Mouse (Mus musculus) spleen, postnatal 10 days (tissue): ENCODE measurements around the gene 1700020N01Rik.

Experiments
- DNase-seq, 2 experiments: peaks; one replicate each; pipeline ENCODE4 v3.0.0; 2021 to 2022; ENCODE audit warnings: low spot score in 2 of 2

Gene 1700020N01Rik

DNA sequence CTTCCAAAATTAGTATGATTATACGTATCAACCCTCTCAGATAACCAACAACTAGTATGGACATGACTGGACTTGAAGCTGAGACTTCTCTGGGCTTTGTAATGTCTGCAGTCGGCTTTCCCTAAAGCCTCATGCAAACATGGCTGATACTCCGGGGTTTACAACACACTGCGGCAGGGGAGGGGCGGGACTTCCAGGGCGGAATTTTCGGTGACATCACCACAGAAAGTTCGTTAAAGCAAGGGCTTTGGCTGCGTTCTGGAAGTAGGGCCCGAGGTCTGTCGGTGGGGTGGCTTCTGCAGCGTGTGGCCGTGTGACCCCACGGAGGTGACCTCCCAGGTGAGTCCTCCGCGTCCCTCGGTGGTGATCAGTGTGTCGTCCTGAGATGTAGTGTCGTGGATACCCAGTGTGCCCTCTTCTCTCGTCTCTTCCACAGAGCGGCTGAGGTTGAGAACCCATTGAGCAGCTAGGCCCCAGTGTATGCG, at the start of gene 1700020N01Rik:
Gene 1700020N01Rik (plus strand): TSS at position 250 of the 485 bp plus-strand sequence.
- no peak for DNase-seq

DNA sequence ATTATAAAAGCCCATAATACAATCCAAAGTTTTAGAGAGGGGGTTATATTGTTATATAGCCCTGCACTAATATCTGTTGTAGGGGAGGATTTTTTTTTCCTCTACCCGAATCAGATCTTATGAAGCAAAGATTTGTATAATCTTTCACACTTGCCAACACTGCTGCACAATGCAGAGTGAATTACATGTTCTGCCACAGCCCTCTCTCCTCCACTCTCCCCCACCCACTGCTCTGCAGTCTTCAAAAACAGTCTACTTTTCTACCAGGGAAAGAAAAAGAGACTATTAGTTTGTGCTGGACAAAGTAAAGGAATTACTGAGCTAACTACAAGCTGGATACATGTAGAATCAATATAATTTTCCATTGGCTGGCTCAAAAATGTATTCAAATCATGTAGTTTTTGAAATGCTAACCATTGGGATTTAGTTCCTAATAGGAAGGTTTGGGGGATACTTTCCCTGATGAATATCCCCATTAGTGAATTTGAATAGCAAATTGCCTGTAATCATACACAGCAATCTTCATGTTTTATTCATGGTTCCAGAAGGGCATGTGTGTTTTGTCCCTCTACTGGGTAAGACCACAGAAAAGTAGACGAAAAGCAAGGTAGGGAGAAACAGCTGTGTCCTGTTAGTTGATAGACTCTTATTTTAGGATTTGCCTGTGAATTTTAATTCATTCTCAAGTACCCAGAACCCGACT, 49.2 kb upstream of the 1700020N01Rik start:
- no peak for DNase-seq

DNA sequence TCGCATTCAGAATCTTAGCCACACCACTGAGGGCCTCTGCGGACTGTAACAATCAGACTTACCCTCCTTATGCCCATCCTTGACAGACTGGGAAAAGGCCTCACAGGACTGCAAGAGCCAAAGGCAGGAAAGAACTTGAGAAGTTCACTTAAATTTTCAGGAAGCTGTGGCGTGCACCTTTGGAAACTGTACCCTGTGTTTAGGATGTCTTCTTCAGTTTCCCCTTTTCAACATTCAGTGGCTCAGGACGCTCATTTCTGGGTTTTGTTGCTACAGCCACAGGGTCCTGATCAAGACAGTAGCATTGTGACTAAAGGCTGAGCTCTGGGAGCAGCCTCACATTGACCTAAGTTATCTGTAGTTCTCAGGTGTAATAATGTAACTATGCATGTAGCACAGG, 48.2 kb upstream of the 1700020N01Rik start:
- DNase-seq = no peak

DNA sequence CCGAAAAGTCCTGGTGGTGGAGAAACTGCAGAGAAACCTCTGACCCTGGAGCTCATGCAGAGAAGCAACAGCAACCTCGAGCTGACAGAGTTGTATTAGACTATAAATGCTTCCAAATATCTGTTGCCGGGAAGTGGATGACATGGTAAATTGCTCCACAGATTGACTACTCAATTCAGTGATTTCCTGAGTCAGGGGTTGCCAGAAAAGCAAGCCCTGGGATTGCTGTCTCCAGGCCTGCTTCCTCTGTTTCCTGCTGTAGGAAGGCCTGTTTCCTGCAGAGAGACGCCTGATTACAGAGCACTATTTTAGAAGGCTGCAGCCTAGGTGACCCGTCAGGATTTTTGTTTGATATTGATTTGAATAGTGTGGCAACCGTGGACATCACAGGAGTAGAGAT, 47.5 kb upstream of the 1700020N01Rik start:
- DNase-seq = no peak

DNA sequence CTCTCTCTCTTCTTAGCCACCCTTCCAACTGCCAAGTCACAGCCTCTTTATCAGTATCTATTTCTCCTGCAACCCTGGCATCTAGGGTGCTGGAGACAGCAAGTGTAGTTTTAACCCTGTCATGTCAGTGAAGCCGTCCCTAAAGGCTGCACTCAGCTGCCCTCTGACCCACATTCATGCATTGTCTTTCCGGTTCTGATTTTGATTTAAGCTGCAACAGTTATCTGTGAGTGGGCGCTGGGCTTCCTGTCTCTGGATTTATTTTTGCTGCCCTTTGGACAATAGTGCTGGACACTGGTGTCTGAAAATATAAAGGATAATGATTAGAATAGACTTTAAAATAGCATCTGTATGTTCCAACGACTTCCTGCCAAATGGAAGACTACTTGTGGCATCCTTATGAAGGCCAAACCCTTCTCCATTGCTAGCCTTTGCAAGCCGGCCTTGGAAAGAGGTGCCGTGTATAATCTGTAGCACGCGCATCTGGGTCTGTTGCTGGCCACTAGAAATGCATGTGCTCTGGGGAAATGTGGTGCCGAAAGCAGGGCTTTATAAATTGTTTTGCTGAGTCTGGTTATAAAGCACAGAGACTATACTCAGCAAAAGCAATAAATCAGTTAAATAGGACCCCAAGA, 44.0 kb upstream of the 1700020N01Rik start:
- no peak for DNase-seq

DNA sequence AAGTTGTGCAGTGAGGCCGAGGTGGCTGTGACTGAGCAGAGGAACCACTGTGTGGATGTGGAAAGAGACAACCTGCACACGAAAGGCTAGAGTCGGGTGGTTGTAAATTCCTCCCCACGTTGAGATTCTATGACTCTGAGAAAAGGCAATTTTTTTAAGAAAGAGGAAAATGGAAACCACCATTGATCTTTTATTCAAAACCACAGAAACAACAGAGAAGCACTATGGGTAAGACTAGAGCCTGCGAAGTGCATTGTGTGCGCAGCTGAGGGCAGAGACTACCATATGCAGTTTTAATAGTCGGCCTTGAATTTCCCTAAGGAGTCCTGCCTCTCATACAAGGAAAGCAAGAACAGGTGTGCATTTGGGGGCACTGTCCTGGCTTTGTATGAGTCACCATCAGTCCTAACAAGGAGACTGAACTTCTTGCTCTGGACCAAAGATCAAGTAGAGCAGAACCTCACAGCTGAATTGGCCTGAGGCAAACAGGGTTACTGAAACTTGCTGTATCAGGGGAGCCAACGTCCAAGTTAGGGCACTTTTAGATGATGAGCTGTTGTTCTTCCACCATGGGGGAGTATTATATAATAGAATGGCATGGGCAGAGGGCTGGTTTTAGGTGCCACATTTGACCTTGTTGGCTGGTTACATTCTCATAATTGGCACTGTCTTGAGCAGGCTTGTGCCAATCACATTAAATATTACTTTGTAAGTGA, 39.8 kb upstream of the 1700020N01Rik start:
- DNase-seq = no peak

DNA sequence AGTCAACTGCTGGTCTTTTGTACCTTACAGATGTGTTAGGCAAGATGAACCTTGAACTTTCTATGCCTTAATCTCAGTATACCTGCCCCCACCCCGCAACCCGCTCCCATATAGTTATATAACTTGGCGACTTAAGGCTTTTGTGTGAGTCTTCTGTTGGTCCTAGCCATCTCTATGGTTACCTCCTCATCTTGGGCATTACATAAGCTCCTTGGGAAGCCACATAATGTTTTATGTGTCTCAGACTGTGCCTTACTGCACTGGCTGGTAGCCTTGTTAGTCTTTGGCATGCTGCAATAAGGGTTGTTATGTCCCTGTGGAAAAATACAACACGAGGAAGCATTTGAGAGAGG, 39.3 kb upstream of the 1700020N01Rik start:
- no peak for DNase-seq

DNA sequence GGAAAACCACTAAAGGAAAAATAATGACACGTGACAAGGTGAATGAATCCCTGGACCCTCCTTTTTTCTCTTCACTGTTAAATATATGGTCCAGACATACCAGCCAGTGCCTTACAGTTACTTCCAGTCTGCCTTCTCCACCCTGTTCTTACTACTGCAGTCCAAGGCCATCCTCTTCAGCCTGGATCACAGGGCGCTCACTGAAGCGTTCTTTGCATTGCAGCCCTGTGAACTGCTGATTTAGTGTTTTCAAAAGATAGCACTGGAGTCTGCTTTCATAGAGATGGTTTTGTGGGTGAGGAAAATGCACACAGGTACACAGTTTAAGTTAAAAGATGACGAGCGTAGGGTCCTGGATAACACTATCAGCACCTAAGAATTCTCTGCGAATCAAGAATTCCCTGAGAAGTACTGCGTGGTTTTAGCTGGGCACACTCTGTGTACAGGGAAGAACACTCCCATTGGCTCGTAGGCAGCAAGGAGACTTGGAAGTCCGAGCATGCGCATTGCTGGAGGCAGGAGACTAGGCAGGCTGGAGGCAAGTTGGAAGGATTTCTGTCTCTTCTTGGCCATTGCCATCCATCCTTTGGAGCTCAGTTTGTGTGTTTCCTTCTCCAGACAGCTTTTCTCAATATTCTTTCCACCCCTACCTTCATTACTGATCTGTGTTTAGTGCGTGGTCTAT, 37.9 kb upstream of the 1700020N01Rik start:
- DNase-seq = no peak

DNA sequence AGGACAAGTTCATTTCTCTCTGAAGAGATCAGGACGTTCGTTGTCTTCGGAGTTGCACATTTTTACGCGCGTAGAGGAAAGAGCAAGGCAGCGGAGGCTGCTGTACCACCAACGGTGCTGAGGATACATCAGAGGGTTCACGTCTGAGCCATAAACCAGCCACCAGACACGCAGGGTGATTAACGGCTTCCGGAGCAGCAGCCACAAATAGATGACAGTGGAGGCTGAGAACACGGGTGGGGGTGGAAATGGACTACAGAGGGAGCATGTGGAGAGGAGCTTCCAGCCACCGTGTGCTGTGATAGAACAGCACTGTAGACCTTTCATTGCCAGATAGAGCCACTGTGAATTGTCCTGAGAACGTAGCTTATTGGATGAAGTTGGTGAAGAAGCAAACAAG, 33.2 kb upstream of the 1700020N01Rik start:
- peak in 1 of 2 experiments; percentile 21 for DNase-seq

DNA sequence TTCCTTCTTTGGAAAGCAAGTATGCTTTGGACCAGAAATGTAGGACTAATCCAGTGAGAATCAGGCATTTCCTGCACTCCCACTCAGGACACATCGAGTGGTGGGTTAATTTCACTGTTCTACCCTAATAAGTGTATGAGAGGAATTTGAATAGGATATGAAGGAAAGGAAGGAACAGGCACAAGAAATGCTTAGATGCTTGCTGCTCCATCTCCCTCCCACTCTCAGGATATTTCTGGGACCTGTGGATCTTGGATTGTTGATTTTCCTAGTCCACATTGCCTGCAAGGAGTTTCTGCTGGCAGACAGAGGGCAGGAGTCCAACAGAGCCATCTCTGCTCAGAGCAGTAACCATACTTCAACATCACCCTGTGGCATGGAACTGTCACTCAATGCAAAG, 31.8 kb upstream of the 1700020N01Rik start:
- DNase-seq = no peak

DNA sequence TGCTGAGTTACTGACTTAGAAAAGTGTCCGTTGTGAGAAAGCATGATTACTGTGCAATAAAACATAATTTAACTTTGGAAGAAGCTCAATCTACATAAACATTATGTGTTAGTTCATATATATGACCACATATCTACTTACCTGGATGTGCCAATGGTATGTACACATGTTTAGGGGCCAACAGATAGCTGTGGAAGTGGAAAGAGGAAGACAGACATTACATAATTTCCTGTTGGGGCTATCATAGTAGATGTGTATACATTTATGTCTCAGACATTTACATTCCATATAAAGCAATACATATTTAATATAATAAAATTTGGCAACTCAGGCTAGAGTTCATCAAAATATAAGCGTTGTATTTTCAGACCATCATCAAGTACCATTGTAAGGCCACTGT, 29.5 kb upstream of the 1700020N01Rik start:
- no peak for DNase-seq

DNA sequence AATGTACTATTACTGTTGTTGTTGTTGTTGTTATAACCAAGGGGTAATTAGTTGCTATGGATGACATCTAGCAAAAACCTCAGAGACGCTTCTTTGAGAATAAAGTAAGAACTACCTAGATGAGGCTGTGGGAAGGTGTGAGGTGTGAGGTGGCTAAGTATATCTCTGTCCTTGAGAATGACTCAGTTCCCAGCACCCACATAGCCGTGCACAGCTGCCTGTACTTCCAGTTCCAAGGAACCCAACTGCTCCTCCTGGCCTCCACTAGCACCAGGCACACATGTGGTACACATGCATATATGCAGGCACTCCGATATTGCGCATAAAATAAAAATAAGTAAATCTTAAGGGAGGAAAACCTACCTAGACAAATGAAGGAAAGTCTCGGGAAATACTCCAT, 28.8 kb upstream of the 1700020N01Rik start:
- DNase-seq = no peak

DNA sequence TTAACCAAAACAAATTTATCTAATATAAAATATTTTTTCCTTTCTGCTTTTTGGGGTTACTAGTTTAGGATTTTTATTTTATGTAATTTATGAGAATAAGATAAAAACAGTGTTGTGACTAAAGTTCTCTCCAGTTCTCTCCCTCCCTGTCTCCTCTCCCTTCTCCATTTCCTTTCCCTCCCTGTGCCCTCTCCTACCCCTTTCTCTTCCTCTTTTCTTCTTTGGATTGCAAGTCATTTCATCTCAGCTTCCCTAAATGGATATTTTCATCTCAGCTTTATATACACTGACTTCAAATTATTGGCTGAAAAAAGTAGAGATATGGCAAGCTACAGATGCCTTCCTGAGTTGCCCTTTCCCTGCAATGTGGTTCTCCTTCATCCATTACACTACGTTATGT, 26.9 kb upstream of the 1700020N01Rik start:
- DNase-seq = no peak

DNA sequence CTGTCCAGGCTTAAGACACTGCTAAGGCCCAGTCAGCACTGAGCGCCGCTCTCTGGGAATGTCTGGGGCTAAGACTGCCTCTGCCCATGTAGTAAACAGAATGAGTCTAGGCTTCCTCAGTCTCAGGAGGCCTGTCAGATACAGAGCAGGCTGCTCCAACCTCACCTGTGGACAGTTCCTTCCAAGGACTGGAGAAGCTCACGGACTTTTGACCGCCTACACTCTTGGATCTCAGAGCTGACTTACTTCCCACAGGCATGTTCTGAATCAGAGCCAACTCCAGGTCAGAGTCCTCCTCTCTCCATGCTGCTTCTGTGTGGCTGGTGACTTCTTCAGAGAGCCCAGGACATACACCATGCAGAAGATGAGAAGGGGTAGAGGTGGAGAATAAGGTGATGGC, 21.3 kb upstream of the 1700020N01Rik start:
- no peak for DNase-seq

DNA sequence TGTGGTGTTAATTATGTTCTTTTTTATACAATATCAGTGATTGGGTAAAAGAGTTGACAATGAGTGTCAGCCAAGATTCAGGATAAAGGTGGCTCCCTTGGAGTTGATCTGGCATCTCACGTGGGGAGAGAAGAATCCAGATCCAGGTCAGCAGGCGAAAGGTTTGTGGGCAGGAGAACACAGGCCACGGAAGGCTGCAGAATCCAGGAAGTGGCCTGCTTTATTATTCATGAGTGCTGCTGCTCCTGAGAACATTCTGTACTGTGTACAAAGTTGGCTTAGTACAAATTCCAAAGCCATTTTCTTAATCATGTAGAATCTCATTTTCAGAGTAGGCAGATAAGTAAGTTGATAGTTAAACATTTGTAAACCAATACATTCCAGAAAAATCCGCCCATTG, 19.2 kb upstream of the 1700020N01Rik start:
- no peak for DNase-seq

DNA sequence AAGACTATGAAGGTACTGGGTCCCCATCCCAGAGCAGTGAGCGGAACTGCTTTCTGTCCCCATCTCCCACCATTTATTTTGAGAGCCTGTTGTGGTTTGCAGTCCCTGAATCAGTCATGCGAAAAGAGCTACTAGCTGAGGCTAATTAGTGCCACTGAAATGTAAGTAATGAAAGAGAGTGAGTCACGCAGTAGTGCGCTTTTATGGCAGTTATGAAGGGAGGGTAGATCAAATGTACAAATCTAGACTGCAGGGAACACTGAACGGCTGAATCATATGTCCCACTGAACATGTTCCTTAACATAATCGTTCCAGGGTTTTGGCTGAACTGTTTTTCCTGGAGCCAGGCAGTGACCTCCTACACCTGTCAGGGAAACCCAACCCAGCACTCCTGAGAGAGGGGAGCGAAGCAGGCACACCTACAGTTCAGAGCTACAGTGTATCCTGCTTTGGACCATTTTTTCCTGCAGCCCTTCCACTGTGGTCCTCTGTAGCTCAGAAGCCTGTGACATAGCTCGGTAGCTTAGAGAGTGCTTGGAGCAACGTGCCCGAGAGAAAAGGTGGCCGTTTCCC, 17.1 kb upstream of the 1700020N01Rik start:
- no peak for DNase-seq

DNA sequence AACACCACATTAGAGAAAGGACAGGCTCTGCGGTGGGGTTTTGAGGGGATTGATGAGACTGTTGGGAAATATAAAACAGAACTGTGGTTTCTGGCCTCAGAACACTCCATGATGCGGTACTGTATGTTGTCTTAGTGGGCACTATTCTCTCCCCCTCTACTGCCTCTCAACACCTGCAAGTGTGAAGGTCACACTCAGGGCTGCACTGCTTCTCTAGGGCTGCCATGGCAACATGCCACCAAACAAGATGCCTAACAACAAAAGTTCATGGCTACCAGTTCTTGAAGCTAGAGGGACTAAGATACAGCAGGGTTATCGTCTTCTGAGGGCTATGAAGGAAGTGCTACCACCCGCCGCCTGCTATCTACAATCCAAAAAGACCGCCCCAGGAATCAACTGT, 15.1 kb upstream of the 1700020N01Rik start:
- no peak for DNase-seq

DNA sequence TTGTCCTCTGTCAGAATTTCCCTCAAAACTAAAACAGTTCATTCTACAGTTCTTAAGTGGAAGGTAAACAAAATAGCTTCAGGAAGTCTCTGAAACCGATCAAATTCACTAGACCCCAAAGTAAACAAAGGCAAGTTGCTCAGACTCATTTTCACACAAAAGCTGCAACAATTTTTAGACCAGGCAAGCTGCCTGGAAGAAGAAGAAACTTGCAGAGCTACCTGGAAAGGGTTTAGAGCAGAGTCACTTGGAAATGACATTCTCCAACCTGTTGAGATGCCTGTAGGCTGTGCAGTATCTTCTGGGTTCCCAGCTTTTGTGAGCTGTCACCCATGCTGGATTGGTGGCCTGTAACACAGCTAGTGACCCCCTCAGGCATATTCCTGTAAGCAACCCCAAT, 11.4 kb upstream of the 1700020N01Rik start:
- DNase-seq = no peak

DNA sequence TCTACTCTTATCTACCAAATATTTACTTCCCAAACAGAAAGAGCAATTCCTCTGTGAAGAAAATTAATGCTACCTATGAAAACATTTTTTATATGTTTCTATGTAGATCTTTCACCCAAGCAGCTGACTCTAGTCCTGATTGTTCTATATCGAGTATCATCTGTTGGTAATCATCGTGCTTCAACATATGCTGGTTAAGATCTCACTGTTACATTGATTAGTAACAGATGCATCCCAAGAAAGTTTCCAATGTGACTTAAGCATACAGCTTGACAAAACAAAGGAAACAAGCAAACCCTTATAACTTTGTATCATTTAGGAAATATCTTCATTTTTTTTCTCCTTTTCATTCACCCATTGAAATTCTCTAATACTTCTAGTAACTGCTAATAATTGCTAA, 5.9 kb upstream of the 1700020N01Rik start:
- no peak for DNase-seq

DNA sequence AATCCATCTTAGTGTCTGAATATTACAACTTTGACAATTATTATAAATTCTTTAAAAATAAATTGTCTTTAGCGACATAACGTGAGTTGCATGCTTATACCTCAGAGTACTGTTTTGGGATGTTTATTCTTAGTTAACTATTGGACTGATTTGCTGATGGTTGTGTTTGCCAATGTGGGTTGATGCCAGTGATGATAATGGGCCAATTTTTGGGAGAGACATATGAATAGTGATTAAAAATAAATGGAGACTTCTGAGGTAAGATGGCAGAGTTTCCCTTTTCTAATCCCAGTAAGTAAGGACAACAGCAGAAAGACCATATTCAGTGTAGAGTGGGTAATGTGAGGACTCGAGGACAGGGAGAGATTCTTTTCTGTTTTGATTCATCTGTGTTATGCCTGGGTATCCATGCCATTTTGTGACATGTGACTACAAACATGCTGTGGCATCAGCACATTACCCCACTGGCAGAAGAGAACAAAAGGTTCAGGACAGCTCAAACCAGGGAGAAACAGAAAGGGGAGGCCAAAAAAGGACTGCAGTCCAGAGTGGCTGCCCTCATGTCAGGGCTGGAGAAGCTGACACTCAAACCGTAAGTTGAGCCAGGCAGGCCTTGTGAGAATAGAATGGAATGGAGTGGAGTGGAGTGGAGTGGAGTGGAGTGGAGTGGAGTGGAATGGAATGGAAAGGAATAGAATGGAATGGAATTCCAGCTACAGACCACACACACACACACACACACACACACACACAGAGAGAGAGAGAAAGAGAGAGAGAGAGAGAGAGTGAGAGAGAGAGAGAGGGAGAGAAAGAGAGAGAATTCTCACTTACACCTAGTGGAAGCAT, 4.7 kb upstream of the 1700020N01Rik start:
- no peak for DNase-seq

DNA sequence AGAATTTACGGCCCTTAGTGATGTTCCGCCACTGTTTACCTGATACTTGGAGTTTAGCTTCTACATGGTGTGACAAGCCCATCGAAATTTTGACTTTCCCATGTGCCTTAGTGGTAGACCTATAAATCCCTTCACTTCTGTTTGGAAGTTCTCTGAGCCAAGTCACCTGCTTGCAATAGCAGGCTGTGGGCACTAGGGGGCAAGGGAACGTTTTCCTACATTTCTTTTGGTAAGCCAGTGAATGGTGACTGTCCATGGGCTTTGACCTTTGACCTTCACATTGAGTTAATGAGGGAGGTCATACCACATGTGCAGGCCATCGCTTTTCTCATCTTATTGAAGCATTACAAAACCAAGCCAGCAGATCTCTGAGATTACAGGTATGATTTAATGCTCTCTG, 8.0 kb downstream of the 1700020N01Rik start:
- peak; percentile 27 to 63 for DNase-seq
